Mouse (Mus musculus) heart, postnatal 0 days (tissue): ENCODE results near the gene Lmx1b.

Experiments used
- CTCF ChIP-seq: IDR thresholded peaks from 2 replicates; pipeline ENCODE4 v1.5.1; 2016; ENCODE audit warnings: antibody characterized with exemption, control low read depth, low read depth
- EP300 ChIP-seq: IDR thresholded peaks from 2 replicates; pipeline ENCODE4 v1.6.1; 2016; ENCODE audit warnings: antibody characterized with exemption, low read depth

- TF ChIP-seq EP300 (no peak), CTCF (no peak)
Measured at GRCm38 (mm10) chr2:33565886-33566285, 74.4 kb downstream of the Lmx1b start.
